Mouse (Mus musculus): ENCODE measurements around the gene Aifm2.

- TF ChIP-seq ZNF384 (IDR thresholded peaks at IDR 0.05; ENCODE audit: low read depth, low read length) (no peak), HCFC1 (IDR thresholded peaks at IDR 0.05; ENCODE audit: borderline replicate concordance, insufficient read depth, low read length) (no peak)
Measured at GRCm38 (mm10) chr10:61669289-61669688, 45.8 kb upstream of the Aifm2 start.

Data from ES-E14 (cell line).